37 mouse cellular contexts compared by ENCODE assay signal in the genomic region with DNA sequence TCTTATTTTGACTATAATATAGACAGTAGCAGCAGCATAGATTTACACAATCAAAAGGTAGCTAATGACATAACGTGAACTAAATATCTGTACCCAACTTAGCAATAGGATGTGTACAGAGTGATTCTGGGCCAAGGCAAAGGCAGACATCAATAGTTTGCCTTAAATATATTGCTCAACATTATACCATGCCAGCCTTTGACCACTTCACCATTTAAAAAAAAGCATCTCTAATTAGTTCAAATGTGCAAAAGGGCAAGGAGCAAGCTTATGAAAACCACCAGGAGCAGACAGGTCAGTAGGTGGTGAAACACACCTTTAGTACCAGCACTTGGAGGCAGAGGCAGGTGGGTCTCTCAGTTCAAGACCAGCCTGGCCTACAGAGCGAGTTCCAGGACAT. TPM values are rescaled to one million over a fixed set of nuclear protein-coding genes. Genes with fewer than 3 reads are reported as not detected.
"Had no signal": no experiment of that assay in that cellular context is flagged by ENCODE, and none has a peak within 500 bp of the region (broad histone marks: within the 10 kb centered on the region; RNA-seq: fewer than 3 reads in every experiment).

No protein-coding gene starts in this region.

- H3K4me3 ChIP-seq: embryonic facial prominence, embryonic 10.5 days; embryonic facial prominence, embryonic 12.5 days; embryonic facial prominence, embryonic 13.5 days; embryonic facial prominence, embryonic 15.5 days; erythroblast, embryonic 14.5 days; forebrain, embryonic 10.5 days; forebrain, embryonic 12.5 days; forebrain, embryonic 13.5 days; forebrain, embryonic 15.5 days; gastrocnemius, adult 2 months had no signal

- H3K4me2 ChIP-seq: embryonic facial prominence, embryonic 12.5 days; embryonic facial prominence, embryonic 13.5 days; embryonic facial prominence, embryonic 15.5 days; forebrain, embryonic 12.5 days; forebrain, embryonic 13.5 days; forebrain, embryonic 15.5 days had no signal

- ATAC-seq: forebrain, embryonic 13.5 days; forebrain, embryonic 14.5 days; forebrain, embryonic 15.5 days; forebrain, embryonic 16.5 days; forebrain, postnatal 0 days had no signal

- DNase-seq: cerebellum, adult 2 months; cerebellum, adult 8-10 months; cerebellum, adult 9-10 months; cerebellum, adult 9-11 months; cerebellum, postnatal 10 days; cerebellum, postnatal 14 days; cerebellum, postnatal 25 days; cerebellum, postnatal 36 days; embryo, embryonic 11 days; forebrain, postnatal 0 days; gastrocnemius, adult 2 months; gastrocnemius, postnatal 10 days; gastrocnemius, postnatal 14 days; gastrocnemius, postnatal 25 days; gastrocnemius, postnatal 36 days; heart, adult 11 months; heart, adult 18-20 months had no signal

- H3K27ac ChIP-seq: embryonic facial prominence, embryonic 10.5 days; embryonic facial prominence, embryonic 12.5 days; embryonic facial prominence, embryonic 13.5 days; embryonic facial prominence, embryonic 15.5 days; forebrain, embryonic 10.5 days; forebrain, embryonic 12.5 days; forebrain, embryonic 13.5 days; forebrain, embryonic 15.5 days; gastrocnemius, adult 2 months had no signal

- H3K27me3 ChIP-seq: embryonic facial prominence, embryonic 12.5 days; embryonic facial prominence, embryonic 13.5 days; embryonic facial prominence, embryonic 15.5 days; forebrain, embryonic 12.5 days; forebrain, embryonic 13.5 days; forebrain, embryonic 15.5 days had no signal

- H3K9ac ChIP-seq: embryonic facial prominence, embryonic 12.5 days; embryonic facial prominence, embryonic 13.5 days; embryonic facial prominence, embryonic 15.5 days; forebrain, embryonic 12.5 days; forebrain, embryonic 13.5 days; forebrain, embryonic 15.5 days; forebrain, postnatal 0 days had no signal

- H3K9me3 ChIP-seq: embryonic facial prominence, embryonic 10.5 days; embryonic facial prominence, embryonic 12.5 days; embryonic facial prominence, embryonic 13.5 days; embryonic facial prominence, embryonic 15.5 days; forebrain, embryonic 10.5 days; forebrain, embryonic 12.5 days; forebrain, embryonic 13.5 days; forebrain, embryonic 15.5 days had no signal

RNA-seq across cellular contexts. Expression of a gene that starts 12.6 kb away (rescaled TPM):
- polyA plus RNA-seq: erythroblast, embryonic 14.5 days had no signal

RNA-seq across cellular contexts. Expression of a gene that starts 50.7 kb away (rescaled TPM):
- total RNA-seq: gastrocnemius, adult 18-20 months; gastrocnemius, adult 2 months; gastrocnemius, adult 8-10 months; gastrocnemius, postnatal 10 days; gastrocnemius, postnatal 14 days; gastrocnemius, postnatal 25 days; gastrocnemius, postnatal 36 days; gastrocnemius, postnatal 4 days; heart, adult 18-20 months had no signal
- polyA plus RNA-seq: erythroblast, embryonic 14.5 days had no signal

RNA-seq across cellular contexts. Expression of a gene that starts 54.4 kb away (rescaled TPM):
- total RNA-seq: common myeloid progenitor, adult 5-6 weeks; forebrain, postnatal 0 days; gastrocnemius, adult 18-20 months; gastrocnemius, adult 2 months; gastrocnemius, adult 8-10 months; gastrocnemius, postnatal 10 days; gastrocnemius, postnatal 14 days; gastrocnemius, postnatal 25 days; gastrocnemius, postnatal 36 days; gastrocnemius, postnatal 4 days; granulocyte monocyte progenitor cell, adult 5-6 weeks; heart, adult 18-20 months had no signal
- polyA plus RNA-seq: embryonic facial prominence, embryonic 10.5 days; embryonic facial prominence, embryonic 11.5 days; embryonic facial prominence, embryonic 12.5 days; embryonic facial prominence, embryonic 13.5 days; embryonic facial prominence, embryonic 14.5 days; embryonic facial prominence, embryonic 15.5 days; erythroblast, embryonic 14.5 days; forebrain, embryonic 10.5 days; forebrain, embryonic 11.5 days; forebrain, embryonic 12.5 days; forebrain, embryonic 13.5 days; forebrain, embryonic 14.5 days; forebrain, embryonic 15.5 days; forebrain, embryonic 16.5 days; forebrain, postnatal 0 days; gonadal fat pad, adult 2 months had no signal
